ENCODE assay signal across 8 mouse cellular contexts in genomic region chr10:61452645-61453044, GRCm38 (mm10). TPM values are rescaled to one million over a fixed set of nuclear protein-coding genes. Genes with fewer than 3 reads are reported as not detected.
DNase-seq lines count a peak whose midpoint lies in the region; ATAC-seq lines count a peak whose summit lies in the region.

Gene Eif4ebp2, minus strand, starts transcription at chr10:61452661.

- H3K9ac ChIP-seq in hindbrain, embryonic 15.5 days = peak within 1 kb of the TSS; percentile 69

- ATAC-seq in hindbrain, embryonic 15.5 days (ENCODE audit: low FRiP score, low read depth) = peak; percentile 98

- H3K9me3 ChIP-seq in hindbrain, embryonic 15.5 days = no peaks in the 10 kb centered on the region

- peak; percentile 99 for DNase-seq in T-cell, adult 2 months (ENCODE audit: low spot score)
- DNase-seq in cerebellum, postnatal 36 days = peak; percentile 96 to 97
- DNase-seq in frontal cortex, postnatal 36 days (ENCODE audit: low spot score in 2 of 2) = peak; percentile 98 to 99
- DNase-seq in left cerebral cortex, adult 11 months (ENCODE audit: low spot score) = peak; percentile 97
- peak; percentile 98 to 100 for DNase-seq in lung, postnatal 4 days
- peak; percentile 99 for DNase-seq in retina, postnatal 7 days (ENCODE audit: low read depth, low spot score)
- DNase-seq in urinary bladder, adult 2 months (ENCODE audit: low spot score) = peak; percentile 93

- H3K27ac ChIP-seq in hindbrain, embryonic 15.5 days (replicated peaks) = peak within 1 kb of the TSS; percentile 75

- no peaks in the 10 kb centered on the region for H3K27me3 ChIP-seq in hindbrain, embryonic 15.5 days

- H3K4me2 ChIP-seq in hindbrain, embryonic 15.5 days = peak within 1 kb of the TSS; percentile 92

- H3K4me3 ChIP-seq in hindbrain, embryonic 15.5 days = peak within 1 kb of the TSS; percentile 67

- peaks cover 39% of the 10 kb centered on the region for H3K4me1 ChIP-seq in hindbrain, embryonic 15.5 days (replicated peaks)

- whole genome bisulfite sequencing in hindbrain, embryonic 15.5 days = 0% methylated on average over 19 of the region's 36 CpGs

- no peaks in the 10 kb centered on the region for H3K36me3 ChIP-seq in hindbrain, embryonic 15.5 days

RNA-seq across cellular contexts. Expression of gene Eif4ebp2, which starts in this region (rescaled TPM):
- polyA plus RNA-seq in hindbrain, embryonic 15.5 days (2015; fragmentation: Nextera tagmentation; extraction: Ambion mirVana) = 55.7 and 56.2 TPM in 2 replicates
- polyA plus RNA-seq in urinary bladder, adult 2 months (2012; rRNA removed) = 60.2 and 86.0 TPM in 2 replicates

Comparison
In these comparisons a context has a peak if more than half of its experiments do, and no peak if none do; other contexts are left out.
1. Peak in every context shown above with its lines: DNase-seq, ATAC-seq, H3K4me3 ChIP-seq and H3K27ac ChIP-seq.